Mouse (Mus musculus) heart, adult 10 weeks (tissue): ENCODE results near the gene Hoxd8. TPM values are rescaled to one million over a fixed set of nuclear protein-coding genes. Genes with fewer than 3 reads are reported as not detected.

ENCODE experiments used
- polyA plus RNA-seq: library from polyadenylated mRNA; stranded (reverse); fragments of 350-450 nt; fragmentation: Illumina TruSeq; extraction: RNeasy Lipid Tissue Mini Kit (QIAGEN cat#74804); gene quantifications from one replicate; pipeline ENCODE4 v1.2.3, GENCODE M21; 2014; ENCODE audit warnings: low read depth, low replicate concordance

The Hoxd8 gene
- polyA plus RNA-seq = 0.21 TPM

GRCm38 (mm10) chr2:74704393-74704998, at the start of gene Hoxd8:
Hoxd8 (plus strand) TSS chr2:74704615.

GRCm38 (mm10) chr2:74659507-74660005, 44.9 kb upstream of the Hoxd8 start, which contains the start of gene Evx2:
Evx2 (minus strand) TSS chr2:74659557.

GRCm38 (mm10) chr2:74667842-74668357, 36.5 kb upstream of the Hoxd8 start, which contains the start of gene Hoxd13:
Hoxd13 (plus strand) TSS chr2:74668310.

GRCm38 (mm10) chr2:74674881-74675665, 29.3 kb upstream of the Hoxd8 start, which contains the start of gene Hoxd12:
Hoxd12 (plus strand) TSS chr2:74675013.

GRCm38 (mm10) chr2:74678891-74679595, 25.4 kb upstream of the Hoxd8 start, which contains the start of gene Hoxd11:
Hoxd11 (plus strand) TSS chr2:74679557.

GRCm38 (mm10) chr2:74691022-74691951, 13.1 kb upstream of the Hoxd8 start, which contains the start of gene Hoxd10:
Hoxd10 (plus strand) TSS chr2:74691924.

GRCm38 (mm10) chr2:74697567-74698121, 6.8 kb upstream of the Hoxd8 start, which contains the start of gene Hoxd9:
Hoxd9 (plus strand) TSS chr2:74697727.

GRCm38 (mm10) chr2:74711721-74712621, 7.6 kb downstream of the Hoxd8 start, which contains the start of the genes Hoxd3 and Hoxd4:
Hoxd3 (plus strand) TSS chr2:74711927.
Hoxd4 (plus strand) TSS chr2:74711929.

GRCm38 (mm10) chr2:74726551-74726950, 22.1 kb downstream of the Hoxd8 start, which contains the start of gene Gm28230:
Gm28230 (plus strand) TSS chr2:74726728.

Other genes with a start within 250 kb of the Hoxd8 start
- gene Lnpk, start 125.2 kb upstream of the Hoxd8 start, polyA plus RNA-seq = 12.2 TPM
- gene Evx2, start 45.1 kb upstream of the Hoxd8 start, polyA plus RNA-seq = not detected
- gene Hoxd13, start 36.3 kb upstream of the Hoxd8 start, polyA plus RNA-seq = not detected
- gene Hoxd12, start 29.6 kb upstream of the Hoxd8 start, polyA plus RNA-seq = not detected
- gene Hoxd11, start 25.1 kb upstream of the Hoxd8 start, polyA plus RNA-seq = not detected
- not detected for gene Hoxd10, start 12.7 kb upstream of the Hoxd8 start, polyA plus RNA-seq
- 0.21 TPM for gene Hoxd9, start 6.9 kb upstream of the Hoxd8 start, polyA plus RNA-seq
- not detected for gene Hoxd3, start 7.3 kb downstream of the Hoxd8 start, polyA plus RNA-seq
- gene Hoxd4, start 7.3 kb downstream of the Hoxd8 start, polyA plus RNA-seq = 0.31 TPM
- gene Gm28230, start 22.1 kb downstream of the Hoxd8 start, polyA plus RNA-seq = not detected
- gene Hoxd1, start 58.4 kb downstream of the Hoxd8 start, polyA plus RNA-seq = not detected
- 127 TPM for gene Mtx2, start 121.2 kb downstream of the Hoxd8 start, polyA plus RNA-seq